Mouse (Mus musculus) midbrain, embryonic 15.5 days (tissue): ENCODE data around the gene Ercc1. TPM values are rescaled to one million over a fixed set of nuclear protein-coding genes. Genes with fewer than 3 reads are reported as not detected.

Experiments
- ATAC-seq: fragments of 200-750 bp; cut with Nextera tagmentation; replicated peaks from 2 replicates; pipeline ENCODE4 v1.8.0; 2017; ENCODE audit warnings: moderate TSS enrichment
- H3K27ac ChIP-seq: fragments of 300-500 bp; sonication (generic); 2 replicates; pipeline ENCODE4 v1.5.1; 2015; ENCODE audit warnings: mild to moderate bottlenecking, inconsistent platforms
- H3K27me3 ChIP-seq: fragments of 300-500 bp; sonication (generic); replicated peaks from 2 replicates; pipeline ENCODE4 v1.6.1; 2015; ENCODE audit warnings: inconsistent platforms
- H3K36me3 ChIP-seq: fragments of 300-500 bp; sonication (generic); replicated peaks from 2 replicates; pipeline ENCODE4 v1.6.1; 2015; ENCODE audit warnings: inconsistent platforms
- H3K4me1 ChIP-seq: fragments of 300-500 bp; sonication (generic); 2 replicates; pipeline ENCODE4 v1.6.1; 2015; ENCODE audit warnings: inconsistent platforms
- H3K4me2 ChIP-seq: fragments of 300-500 bp; sonication (generic); 2 replicates; pipeline ENCODE4 v1.6.1; 2015; ENCODE audit warnings: inconsistent platforms, mild to moderate bottlenecking, moderate library complexity
- H3K4me3 ChIP-seq: fragments of 300-500 bp; sonication (generic); 2 replicates; pipeline ENCODE4 v1.5.1; 2015; ENCODE audit warnings: mild to moderate bottlenecking, inconsistent platforms
- H3K9ac ChIP-seq: fragments of 300-500 bp; sonication (generic); 2 replicates; pipeline ENCODE4 v1.6.1; 2015; ENCODE audit warnings: mild to moderate bottlenecking, inconsistent platforms
- H3K9me3 ChIP-seq: fragments of 300-500 bp; sonication (generic); 2 replicates; pipeline ENCODE4 v1.6.1; 2016; ENCODE audit warnings: inconsistent platforms
- WGBS: fragments of 180-500 bp; shearing (Covaris S2); methylation state at CpG from one replicate; pipeline ENCODE4 v1.1.7; 2015; ENCODE audit warnings: mixed read lengths; 5-methylcytosine and 5-hydroxymethylcytosine counted together
- polyA plus RNA-seq: library from polyadenylated mRNA; unstranded; fragments of >200 nt; fragmentation: Nextera tagmentation; extraction: Ambion mirVana; gene quantifications from 2 replicates; pipeline ENCODE4 v1.2.1, GENCODE M21; 2015

Gene Ercc1
- polyA plus RNA-seq, 1 experiment from 2014 or later: 83.3 TPM

- peak overlapping the region; percentile 50; the same call in 1 of the 2 replicates for H3K27ac ChIP-seq
- ATAC-seq: peak; percentile 43; the same call in 1 of the 2 replicates
- H3K4me3 ChIP-seq: peak overlapping the region; percentile 37
- peak overlapping the region; percentile 7; the same call in 1 of the 2 replicates for H3K9ac ChIP-seq
- H3K36me3 ChIP-seq: no peaks in the 10 kb centered on the region
- no peaks in the 10 kb centered on the region for H3K27me3 ChIP-seq
- H3K9me3 ChIP-seq: no peaks in the 10 kb centered on the region
- peak overlapping the region; percentile 67 for H3K4me2 ChIP-seq
- H3K4me1 ChIP-seq: peaks cover 16% of the 10 kb centered on the region
- under 1% methylated on average over 22 of the region's 22 CpGs for WGBS
Observed at GRCm38 (mm10) chr7:19327128-19327527, 17.4 kb upstream of the Ercc1 start.

- Histone ChIP-seq H3K4me1 (peaks cover 21% of the 10 kb centered on the region), H3K27ac (no peak overlapping the region), H3K4me3 (no peak overlapping the region), H3K9ac (no peak overlapping the region), H3K9me3 (no peaks in the 10 kb centered on the region), H3K36me3 (no peaks in the 10 kb centered on the region), H3K4me2 (peak overlapping the region; percentile 67; the same call in 1 of the 2 replicates), H3K27me3 (no peaks in the 10 kb centered on the region)
- no peak for ATAC-seq
- 83% methylated on average over 5 of the region's 5 CpGs for WGBS
Observed at GRCm38 (mm10) chr7:19327782-19328181, 16.8 kb upstream of the Ercc1 start.

- no peak overlapping the region for H3K4me3 ChIP-seq
- no peak overlapping the region for H3K9ac ChIP-seq
- H3K36me3 ChIP-seq: no peaks in the 10 kb centered on the region
- peaks cover 23% of the 10 kb centered on the region for H3K4me1 ChIP-seq
- no peaks in the 10 kb centered on the region for H3K27me3 ChIP-seq
- H3K9me3 ChIP-seq: no peaks in the 10 kb centered on the region
- no peak overlapping the region for H3K4me2 ChIP-seq
- no peak overlapping the region for H3K27ac ChIP-seq
- ATAC-seq: no peak
Observed at GRCm38 (mm10) chr7:19328425-19328824, 16.2 kb upstream of the Ercc1 start.

GRCm38 (mm10) chr7:19331910-19332309 is 12.7 kb upstream of the Ercc1 start:
- H3K9ac ChIP-seq: no peak overlapping the region

GRCm38 (mm10) chr7:19332709-19333352 is 11.7 kb upstream of the Ercc1 start:
- ATAC-seq: peak; percentile 61
- peak overlapping the region; percentile 94 for H3K4me2 ChIP-seq
- H3K36me3 ChIP-seq: no peaks in the 10 kb centered on the region
- H3K4me1 ChIP-seq: peaks cover 11% of the 10 kb centered on the region
- H3K27ac ChIP-seq: peak overlapping the region; percentile 87
- peak overlapping the region; percentile 94 for H3K9ac ChIP-seq
- peak overlapping the region; percentile 88 for H3K4me3 ChIP-seq
- no peaks in the 10 kb centered on the region for H3K27me3 ChIP-seq
- H3K9me3 ChIP-seq: no peaks in the 10 kb centered on the region
- WGBS: under 1% methylated on average over 52 of the region's 52 CpGs

More at GRCm38 (mm10) chr7:19331910-19332309, 12.7 kb upstream of the Ercc1 start:
- 60% methylated on average over 2 of the region's 2 CpGs for WGBS
- Histone ChIP-seq H3K4me2 (peak overlapping the region; percentile 94), H3K27me3 (no peaks in the 10 kb centered on the region), H3K4me1 (peaks cover 18% of the 10 kb centered on the region), H3K36me3 (no peaks in the 10 kb centered on the region), H3K27ac (no peak overlapping the region), H3K9me3 (no peaks in the 10 kb centered on the region), H3K4me3 (no peak overlapping the region)
- ATAC-seq: no peak

GRCm38 (mm10) chr7:19335583-19335982 is 9.0 kb upstream of the Ercc1 start:
- Histone ChIP-seq H3K9ac (no peak overlapping the region), H3K27me3 (no peaks in the 10 kb centered on the region), H3K4me1 (peaks cover 11% of the 10 kb centered on the region), H3K9me3 (no peaks in the 10 kb centered on the region), H3K4me2 (no peak overlapping the region), H3K27ac (no peak overlapping the region), H3K36me3 (no peaks in the 10 kb centered on the region), H3K4me3 (no peak overlapping the region)
- WGBS: 34% methylated on average over 3 of the region's 3 CpGs
- ATAC-seq: no peak

GRCm38 (mm10) chr7:19337122-19337521 is 7.5 kb upstream of the Ercc1 start:
- Histone ChIP-seq H3K4me1 (peaks cover 20% of the 10 kb centered on the region), H3K27ac (no peak overlapping the region), H3K4me3 (no peak overlapping the region), H3K27me3 (peaks cover 11% of the 10 kb centered on the region), H3K4me2 (no peak overlapping the region), H3K36me3 (no peaks in the 10 kb centered on the region), H3K9ac (no peak overlapping the region), H3K9me3 (no peaks in the 10 kb centered on the region)
- WGBS: 64% methylated on average over 10 of the region's 10 CpGs
- ATAC-seq: no peak

- H3K27ac ChIP-seq: no peak overlapping the region
- no peak overlapping the region for H3K4me3 ChIP-seq
- no peak overlapping the region for H3K9ac ChIP-seq
- peaks cover 13% of the 10 kb centered on the region for H3K27me3 ChIP-seq
- no peaks in the 10 kb centered on the region for H3K36me3 ChIP-seq
- WGBS: 69% methylated on average over 2 of the region's 2 CpGs
- no peak for ATAC-seq
- H3K4me1 ChIP-seq: peaks cover 20% of the 10 kb centered on the region
- H3K4me2 ChIP-seq: no peak overlapping the region
- no peaks in the 10 kb centered on the region for H3K9me3 ChIP-seq
Observed at GRCm38 (mm10) chr7:19338060-19338459, 6.5 kb upstream of the Ercc1 start.

- ATAC-seq: no peak
- no peak overlapping the region for H3K4me3 ChIP-seq
- no peak overlapping the region for H3K27ac ChIP-seq
- no peaks in the 10 kb centered on the region for H3K36me3 ChIP-seq
- 76% methylated on average over 7 of the region's 7 CpGs for WGBS
- H3K9me3 ChIP-seq: no peaks in the 10 kb centered on the region
- peaks cover 19% of the 10 kb centered on the region for H3K4me1 ChIP-seq
- no peak overlapping the region for H3K4me2 ChIP-seq
- peaks cover 13% of the 10 kb centered on the region for H3K27me3 ChIP-seq
- H3K9ac ChIP-seq: no peak overlapping the region
Observed at GRCm38 (mm10) chr7:19338596-19338995, 6.0 kb upstream of the Ercc1 start.

- peaks cover 38% of the 10 kb centered on the region for H3K4me1 ChIP-seq
- WGBS: 20% methylated on average over 10 of the region's 10 CpGs
- peak overlapping the region; percentile 96 for H3K4me2 ChIP-seq
- peaks cover 13% of the 10 kb centered on the region for H3K27me3 ChIP-seq
- no peaks in the 10 kb centered on the region for H3K36me3 ChIP-seq
- H3K27ac ChIP-seq: no peak overlapping the region
- H3K9ac ChIP-seq: no peak overlapping the region
- no peak for ATAC-seq
- H3K9me3 ChIP-seq: no peaks in the 10 kb centered on the region
- peak overlapping the region; percentile 47; the same call in 1 of the 2 replicates for H3K4me3 ChIP-seq
Observed at GRCm38 (mm10) chr7:19341250-19341649, 3.3 kb upstream of the Ercc1 start.

GRCm38 (mm10) chr7:19341761-19342409 is 2.7 kb upstream of the Ercc1 start:
- Histone ChIP-seq H3K9me3 (no peaks in the 10 kb centered on the region), H3K4me2 (peak overlapping the region; percentile 96), H3K27ac (no peak overlapping the region), H3K36me3 (no peaks in the 10 kb centered on the region), H3K4me1 (peaks cover 41% of the 10 kb centered on the region), H3K4me3 (peak overlapping the region; percentile 47), H3K9ac (peak overlapping the region; percentile 43), H3K27me3 (peaks cover 13% of the 10 kb centered on the region)
- ATAC-seq: no peak
- under 1% methylated on average over 41 of the region's 41 CpGs for WGBS

GRCm38 (mm10) chr7:19342481-19343027 is 2.0 kb upstream of the Ercc1 start:
- Histone ChIP-seq H3K4me2 (peak overlapping the region; percentile 96), H3K27ac (no peak overlapping the region)

More at GRCm38 (mm10) chr7:19342481-19343027, 2.0 kb upstream of the Ercc1 start:
- Histone ChIP-seq H3K9me3 (no peaks in the 10 kb centered on the region), H3K27me3 (peaks cover 13% of the 10 kb centered on the region), H3K9ac (peak overlapping the region; percentile 43), H3K4me3 (peak overlapping the region; percentile 47), H3K36me3 (no peaks in the 10 kb centered on the region), H3K4me1 (peaks cover 41% of the 10 kb centered on the region)
- WGBS: 0% methylated on average over 27 of the region's 27 CpGs
- ATAC-seq: peak; percentile 12; the same call in 1 of the 2 replicates
